In genomic region chr15:5872042-5872441, GRCm38 (mm10) we compare ENCODE assay signal across 22 mouse cellular contexts.
"Had no signal": no experiment of that assay in that cellular context is flagged by ENCODE, and none has a peak within 500 bp of the region (broad histone marks: within the 10 kb centered on the region; RNA-seq: fewer than 3 reads in every experiment).

No protein-coding gene starts in this region.

- H3K27ac ChIP-seq: kidney, postnatal 0 days; layer of hippocampus, adult 2 months; left cerebral cortex, adult 2 months; limb, embryonic 12.5 days; limb, embryonic 15.5 days; liver, embryonic 13.5 days; lung, embryonic 15.5 days; macrophage; neural tube, embryonic 12.5 days; neural tube, embryonic 15.5 days; stomach, embryonic 15.5 days had no signal

- DNase-seq: kidney, adult 2 months; kidney, postnatal 25 days; layer of hippocampus, adult 9-11 months; left cerebral cortex, postnatal 4 days; liver, embryonic 13.5 days; lung, postnatal 14 days; midbrain, embryonic 14.5 days; retina, postnatal 1 day; right cerebral cortex, postnatal 25 days; spleen, adult 18-20 months; thymus, postnatal 25 days had no signal

- ATAC-seq: intestine, postnatal 0 days had no signal

- H3K4me1 ChIP-seq: liver, embryonic 13.5 days; lung, embryonic 15.5 days; neural tube, embryonic 12.5 days; neural tube, embryonic 15.5 days; stomach, embryonic 15.5 days had no signal

- H3K4me3 ChIP-seq: layer of hippocampus, adult 2 months; left cerebral cortex, adult 2 months; limb, embryonic 12.5 days; limb, embryonic 15.5 days; liver, embryonic 13.5 days; lung, embryonic 15.5 days; neural tube, embryonic 12.5 days; neural tube, embryonic 15.5 days; stomach, embryonic 15.5 days had no signal
